Mouse (Mus musculus): ENCODE measurements around the gene Adgrv1. TPM values are rescaled to one million over a fixed set of nuclear protein-coding genes. Genes with fewer than 3 reads are reported as not detected.

Adgrv1 gene
- polyA plus RNA-seq, 1 experiment from 2014 or later, result 44.5 TPM

DNA sequence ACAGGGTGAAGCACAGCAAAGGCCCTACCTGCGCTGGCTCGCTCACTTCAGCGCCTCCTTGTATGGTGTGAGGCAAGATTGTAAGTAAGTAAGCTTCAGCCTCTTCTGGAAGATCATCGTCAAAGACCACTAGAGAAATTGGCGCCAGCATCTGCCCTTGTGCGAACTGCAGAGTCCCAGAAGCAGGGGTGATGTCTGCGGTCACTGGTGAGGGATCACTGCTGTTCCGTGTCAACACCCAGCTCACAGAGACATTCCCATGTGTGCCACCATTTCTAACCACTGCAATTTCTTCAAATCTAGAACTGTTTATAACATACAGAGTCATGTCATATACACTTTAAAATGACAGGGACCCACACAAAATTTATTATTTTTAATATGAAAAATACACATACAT, 54.3 kb downstream of the Adgrv1 start:
- 92% methylated on average over 8 of the region's 8 CpGs for WGBS
- ATAC-seq (ENCODE audit: low FRiP score), result no peak

DNA sequence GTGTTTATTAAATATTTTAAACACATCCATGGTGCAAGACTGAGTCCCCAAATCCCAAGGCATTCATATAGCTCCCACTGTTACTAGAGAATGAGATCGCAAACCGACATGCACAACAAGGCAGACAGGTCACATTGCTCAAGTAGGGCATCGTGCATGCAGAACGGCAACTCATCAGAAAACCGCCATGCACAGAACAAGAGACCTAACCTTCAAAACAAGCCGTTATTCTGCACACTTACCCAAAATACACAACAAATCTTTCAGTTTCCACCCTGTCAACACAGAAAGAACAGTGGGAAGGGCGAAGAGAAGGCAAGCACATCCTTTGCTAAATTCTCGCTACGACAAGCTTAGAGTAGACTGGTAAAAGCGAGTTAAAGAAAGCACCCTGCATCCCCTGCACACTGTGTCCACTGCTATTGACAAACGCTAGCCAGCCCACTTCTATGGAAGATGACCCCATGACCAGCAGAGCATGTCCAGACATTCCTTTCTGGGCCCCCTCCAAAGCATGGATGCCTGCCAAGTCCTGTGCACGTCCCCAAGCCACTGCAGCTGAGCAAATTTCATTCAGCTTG, 62.6 kb downstream of the Adgrv1 start:
- Histone ChIP-seq H3K27ac (peak overlapping the region; percentile 72), H3K4me2 (peak overlapping the region; percentile 38), H3K4me1 (peaks cover 10% of the 10 kb centered on the region), H3K9ac (no peak overlapping the region), H3K9me3 (no peaks in the 10 kb centered on the region), H3K27me3 (no peaks in the 10 kb centered on the region), H3K4me3 (replicated peaks) (0 out of 2 replicates have a peak overlapping the region, but pooled peaks have one; percentile 1), H3K36me3 (replicated peaks) (peaks cover 20% of the 10 kb centered on the region; the same call in 1 of the 2 replicates)
- ATAC-seq (ENCODE audit: low FRiP score), result peak; percentile 91
- 34% methylated on average over 12 of the region's 12 CpGs for WGBS

More for the DNA sequence above, 54.3 kb downstream of the Adgrv1 start:
- Histone ChIP-seq H3K27ac (no peak overlapping the region), H3K27me3 (no peaks in the 10 kb centered on the region), H3K4me2 (no peak overlapping the region), H3K9ac (no peak overlapping the region), H3K9me3 (no peaks in the 10 kb centered on the region), H3K4me3 (replicated peaks) (no peak overlapping the region), H3K36me3 (replicated peaks) (peaks cover 59% of the 10 kb centered on the region), H3K4me1 (no peaks in the 10 kb centered on the region)

DNA sequence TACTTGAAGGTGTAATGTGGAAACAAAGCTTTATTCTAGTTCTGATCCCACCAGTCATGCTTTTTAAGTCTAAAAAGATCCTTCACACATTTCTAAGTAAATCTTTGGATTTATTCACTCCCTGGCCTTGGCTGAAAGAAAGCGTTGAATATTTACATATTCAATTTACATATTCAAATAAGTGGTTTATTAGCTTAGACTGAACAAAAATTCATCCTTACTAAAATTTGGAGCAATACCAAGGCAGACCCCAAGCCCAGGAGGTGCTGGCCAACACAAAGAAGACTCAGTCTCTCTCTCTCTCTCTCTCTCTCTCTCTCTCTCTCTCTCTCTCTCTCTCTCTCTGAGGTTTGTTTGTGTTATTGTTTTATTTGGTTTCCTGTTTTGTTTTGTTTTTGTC, 82.9 kb downstream of the Adgrv1 start:
- Histone ChIP-seq H3K36me3 (replicated peaks) (peaks cover 5% of the 10 kb centered on the region), H3K4me2 (no peak overlapping the region), H3K9me3 (no peaks in the 10 kb centered on the region), H3K4me3 (replicated peaks) (no peak overlapping the region), H3K9ac (no peak overlapping the region), H3K27ac (no peak overlapping the region), H3K4me1 (no peaks in the 10 kb centered on the region), H3K27me3 (no peaks in the 10 kb centered on the region)
- ATAC-seq (ENCODE audit: low FRiP score), result no peak
- WGBS, result 78% methylated on average over 1 of the region's 1 CpGs

DNA sequence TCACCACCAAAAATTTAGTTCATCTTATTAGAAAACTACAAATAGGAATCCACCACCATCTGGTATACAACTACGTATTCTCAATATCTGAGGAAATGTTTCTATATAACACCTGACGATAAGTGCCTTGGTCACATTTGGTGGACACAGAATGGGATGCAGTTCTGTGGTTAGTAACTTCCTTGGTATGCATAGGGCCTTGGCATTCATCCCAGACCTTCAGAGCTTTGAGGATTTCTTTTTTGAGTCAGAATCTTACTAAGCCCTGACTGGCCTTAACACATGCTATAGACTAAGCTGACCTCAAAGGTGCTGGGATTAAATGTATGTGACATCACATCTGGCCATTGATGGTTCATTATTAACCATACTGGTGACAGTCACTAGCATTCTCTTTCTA, 98.0 kb downstream of the Adgrv1 start:
- no peak overlapping the region for H3K4me2 ChIP-seq
- H3K4me1 ChIP-seq, result no peaks in the 10 kb centered on the region
- no peaks in the 10 kb centered on the region for H3K27me3 ChIP-seq
- no peak overlapping the region for H3K9ac ChIP-seq
- no peaks in the 10 kb centered on the region for H3K9me3 ChIP-seq
- 94% methylated on average over 2 of the region's 2 CpGs for WGBS
- ATAC-seq (ENCODE audit: low FRiP score), result no peak
- no peak overlapping the region for H3K27ac ChIP-seq
- H3K36me3 ChIP-seq (replicated peaks), result peaks cover 23% of the 10 kb centered on the region
- H3K4me3 ChIP-seq (replicated peaks), result no peak overlapping the region

DNA sequence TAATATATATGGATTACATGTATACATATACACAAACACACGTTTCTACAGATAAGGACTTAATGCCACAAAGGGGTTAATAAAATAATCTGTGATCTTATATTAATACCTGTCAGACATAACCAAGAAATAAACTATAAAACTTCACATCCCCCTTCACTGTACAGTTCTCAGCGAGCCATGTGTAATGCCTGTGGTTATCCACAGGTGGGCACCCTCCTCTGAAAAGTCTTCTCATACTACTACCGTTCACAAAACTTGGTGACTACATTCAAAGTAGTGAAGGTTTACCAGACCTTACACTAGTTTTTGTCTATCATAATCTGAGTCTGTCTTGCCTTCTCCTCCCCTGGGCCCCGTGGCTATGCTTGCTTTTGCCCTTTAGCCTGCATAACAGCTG, 106.3 kb downstream of the Adgrv1 start:
- peaks cover 27% of the 10 kb centered on the region for H3K36me3 ChIP-seq (replicated peaks)
- H3K4me3 ChIP-seq (replicated peaks), result no peak overlapping the region
- no peak overlapping the region for H3K4me2 ChIP-seq
- H3K4me1 ChIP-seq, result no peaks in the 10 kb centered on the region
- 62% methylated on average over 4 of the region's 4 CpGs for WGBS
- H3K27me3 ChIP-seq, result no peaks in the 10 kb centered on the region
- 0 out of 2 replicates have a peak, but pooled peaks have one; percentile 73 for ATAC-seq (ENCODE audit: low FRiP score)
- H3K9ac ChIP-seq, result no peak overlapping the region
- no peak overlapping the region for H3K27ac ChIP-seq
- no peaks in the 10 kb centered on the region for H3K9me3 ChIP-seq

DNA sequence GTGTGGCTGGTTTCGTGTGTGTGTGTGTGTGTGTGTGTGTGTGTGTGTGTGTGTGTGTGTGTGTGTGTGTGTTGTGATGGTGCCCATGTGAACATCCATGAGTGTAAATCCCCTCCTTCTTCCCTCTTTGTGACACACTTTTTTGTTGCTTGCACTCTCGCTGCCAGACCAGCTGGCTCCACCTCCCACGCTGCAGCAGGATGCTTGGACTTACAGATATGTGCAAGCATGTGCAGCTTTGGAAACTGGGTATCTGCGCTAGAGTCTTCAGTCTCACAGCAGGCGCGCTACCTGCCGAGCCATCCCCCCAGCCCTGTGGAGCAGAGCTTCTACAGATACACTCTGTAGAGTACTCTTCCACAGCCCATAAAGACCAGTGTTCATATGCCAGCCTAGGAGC, 122.8 kb downstream of the Adgrv1 start:
- Histone ChIP-seq H3K9ac (no peak overlapping the region), H3K36me3 (replicated peaks) (peaks cover 19% of the 10 kb centered on the region), H3K4me2 (no peak overlapping the region), H3K9me3 (no peaks in the 10 kb centered on the region), H3K4me3 (replicated peaks) (no peak overlapping the region), H3K4me1 (no peaks in the 10 kb centered on the region), H3K27ac (no peak overlapping the region), H3K27me3 (no peaks in the 10 kb centered on the region)
- whole genome bisulfite sequencing, result 96% methylated on average over 5 of the region's 7 CpGs
- ATAC-seq (ENCODE audit: low FRiP score), result no peak

DNA sequence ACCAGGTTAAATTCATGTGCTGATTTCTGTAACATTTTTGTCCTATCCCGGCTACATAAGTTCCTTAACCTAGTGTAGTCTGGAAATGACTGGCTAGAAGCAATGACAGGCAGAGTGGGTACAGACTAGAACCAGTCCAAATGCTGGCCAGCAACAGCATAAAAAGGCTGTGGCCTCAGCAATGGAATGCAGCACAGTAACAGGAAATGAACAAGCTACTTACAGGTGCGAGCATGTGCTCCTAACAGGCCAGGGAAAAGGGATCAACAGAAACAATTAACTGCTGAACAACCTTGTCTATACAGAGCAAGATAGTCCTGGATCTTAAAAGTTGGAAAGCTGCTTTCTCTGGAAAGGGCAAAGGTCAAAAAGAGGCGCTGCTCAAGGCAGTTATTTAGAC, 135.9 kb downstream of the Adgrv1 start:
- WGBS, result 79% methylated on average over 3 of the region's 3 CpGs
- Histone ChIP-seq H3K27me3 (no peaks in the 10 kb centered on the region), H3K9me3 (no peaks in the 10 kb centered on the region), H3K4me2 (no peak overlapping the region), H3K4me3 (replicated peaks) (no peak overlapping the region), H3K9ac (no peak overlapping the region), H3K27ac (no peak overlapping the region), H3K36me3 (replicated peaks) (peaks cover 36% of the 10 kb centered on the region), H3K4me1 (no peaks in the 10 kb centered on the region)
- no peak for ATAC-seq (ENCODE audit: low FRiP score)

DNA sequence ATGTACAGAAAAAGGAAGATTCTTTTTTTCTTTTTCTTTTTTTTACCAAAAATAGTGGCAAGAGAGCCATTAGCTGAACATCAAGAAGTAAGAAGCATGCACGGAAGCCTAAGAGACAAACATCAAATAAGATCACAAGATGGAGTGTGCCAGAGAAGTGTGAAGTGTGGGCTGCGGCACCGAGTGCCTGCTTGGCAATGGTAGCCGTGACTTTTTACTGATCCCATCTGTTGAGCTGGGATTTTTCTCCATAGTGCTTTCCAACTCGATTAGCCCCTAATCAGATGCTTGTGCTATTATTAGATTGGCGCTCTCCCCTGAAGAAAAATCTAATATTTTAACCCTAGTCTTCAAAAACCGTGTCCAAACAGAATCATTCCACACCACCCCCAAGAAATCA, 141.0 kb downstream of the Adgrv1 start:
- H3K36me3 ChIP-seq (replicated peaks), result peaks cover 46% of the 10 kb centered on the region
- ATAC-seq (ENCODE audit: low FRiP score), result no peak
- H3K9ac ChIP-seq, result no peak overlapping the region
- 88% methylated on average over 7 of the region's 7 CpGs for WGBS
- H3K27ac ChIP-seq, result no peak overlapping the region
- no peak overlapping the region for H3K4me3 ChIP-seq (replicated peaks)
- H3K4me1 ChIP-seq, result no peaks in the 10 kb centered on the region
- H3K4me2 ChIP-seq, result no peak overlapping the region
- no peaks in the 10 kb centered on the region for H3K27me3 ChIP-seq
- no peaks in the 10 kb centered on the region for H3K9me3 ChIP-seq

DNA sequence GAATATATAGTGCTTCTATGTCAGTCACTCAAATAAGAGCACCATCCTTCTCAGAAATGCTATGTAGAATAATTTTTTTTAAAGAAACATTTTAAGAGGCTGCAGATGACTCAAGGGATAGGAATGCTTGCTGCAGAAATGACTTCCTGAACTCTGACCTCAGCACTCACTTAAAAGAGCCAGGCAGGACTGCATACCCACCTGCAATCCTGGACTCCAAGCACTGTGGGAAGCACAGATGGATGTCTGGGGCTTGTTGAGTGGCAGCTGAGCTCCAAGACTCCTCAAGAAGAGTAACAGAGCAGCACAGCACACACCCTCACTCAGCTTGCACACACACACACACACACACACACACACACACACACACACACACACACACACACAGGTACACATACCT, 146.0 kb downstream of the Adgrv1 start:
- Histone ChIP-seq H3K36me3 (replicated peaks) (peaks cover 32% of the 10 kb centered on the region), H3K27me3 (no peaks in the 10 kb centered on the region)
- no peak for ATAC-seq (ENCODE audit: low FRiP score)

DNA sequence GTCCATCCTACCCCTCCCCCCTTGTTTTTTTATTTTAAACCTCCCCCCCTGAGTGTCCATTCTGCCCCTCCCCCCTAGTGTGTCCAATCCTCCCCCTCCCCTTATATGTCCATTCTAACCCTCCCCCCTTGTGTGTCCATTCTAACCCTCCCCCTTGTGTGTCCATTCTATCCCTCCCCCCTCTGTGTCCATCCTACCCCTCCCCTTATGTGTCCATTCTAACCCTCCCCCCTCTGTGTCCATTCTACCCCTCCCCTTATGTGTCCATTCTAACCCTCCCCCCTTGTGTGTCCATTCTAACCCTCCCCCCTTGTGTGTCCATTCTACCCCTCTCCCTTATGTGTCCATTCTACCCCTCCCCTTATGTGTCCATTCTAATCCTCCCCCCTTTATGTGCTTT, 159.2 kb downstream of the Adgrv1 start:
- H3K27me3 ChIP-seq, result no peaks in the 10 kb centered on the region
- peaks cover 37% of the 10 kb centered on the region for H3K36me3 ChIP-seq (replicated peaks)
- no peak overlapping the region for H3K27ac ChIP-seq
- H3K4me1 ChIP-seq, result no peaks in the 10 kb centered on the region
- no peak overlapping the region for H3K4me2 ChIP-seq
- H3K4me3 ChIP-seq (replicated peaks), result no peak overlapping the region
- H3K9ac ChIP-seq, result no peak overlapping the region
- no peak for ATAC-seq (ENCODE audit: low FRiP score)
- no peaks in the 10 kb centered on the region for H3K9me3 ChIP-seq

More for the DNA sequence above, 146.0 kb downstream of the Adgrv1 start:
- no peak overlapping the region for H3K4me3 ChIP-seq (replicated peaks)
- H3K9ac ChIP-seq, result no peak overlapping the region
- peaks cover 7% of the 10 kb centered on the region; the same call in 1 of the 2 replicates for H3K4me1 ChIP-seq
- no peak overlapping the region for H3K27ac ChIP-seq
- H3K9me3 ChIP-seq, result no peaks in the 10 kb centered on the region
- no peak overlapping the region for H3K4me2 ChIP-seq

DNA sequence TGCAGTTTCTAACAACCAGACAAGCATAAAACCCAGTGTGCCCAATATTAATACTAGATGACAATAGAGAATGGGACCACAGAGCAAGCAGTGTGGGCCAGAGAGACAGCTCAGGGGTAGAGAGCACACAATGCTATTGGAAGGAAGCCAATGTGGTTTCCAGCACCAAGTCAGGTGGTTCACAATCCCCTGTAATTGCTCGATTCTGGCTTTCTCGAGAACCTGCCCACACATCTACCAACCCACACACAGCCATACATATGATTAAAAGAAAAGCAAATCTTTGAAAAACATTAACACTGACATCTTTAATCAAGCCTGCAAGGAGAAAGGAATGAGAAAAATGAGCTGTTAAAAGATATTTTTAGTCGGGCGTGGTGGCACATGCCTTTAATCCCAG, 166.3 kb downstream of the Adgrv1 start:
- 86% methylated on average over 4 of the region's 4 CpGs for WGBS
- H3K36me3 ChIP-seq (replicated peaks), result peaks cover 19% of the 10 kb centered on the region
- no peak for ATAC-seq (ENCODE audit: low FRiP score)

DNA sequence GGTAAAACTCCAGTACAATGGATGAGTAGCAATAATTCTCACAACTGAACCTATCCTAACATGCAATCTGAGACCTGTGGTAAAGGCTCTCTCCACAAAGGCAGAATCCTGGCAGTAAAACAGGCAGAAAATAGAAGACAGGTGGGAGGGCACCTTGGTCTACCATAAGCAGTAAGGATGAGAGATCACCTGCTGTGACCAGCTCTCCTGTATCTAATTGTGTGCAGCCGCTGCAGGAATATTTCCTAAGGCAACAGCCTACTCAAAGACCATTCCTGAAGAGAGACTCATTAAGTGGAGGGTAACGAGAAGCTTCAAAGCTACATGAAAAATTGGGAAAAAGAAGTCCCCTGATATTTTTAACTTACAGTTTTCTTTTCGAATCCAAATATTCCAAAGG, 167.2 kb downstream of the Adgrv1 start:
- Histone ChIP-seq H3K9ac (no peak overlapping the region), H3K4me3 (replicated peaks) (no peak overlapping the region), H3K36me3 (replicated peaks) (peaks cover 12% of the 10 kb centered on the region; the same call in 1 of the 2 replicates), H3K4me1 (no peaks in the 10 kb centered on the region), H3K4me2 (no peak overlapping the region), H3K9me3 (no peaks in the 10 kb centered on the region), H3K27me3 (no peaks in the 10 kb centered on the region), H3K27ac (no peak overlapping the region)
- WGBS, result 82% methylated on average over 3 of the region's 3 CpGs
- ATAC-seq (ENCODE audit: low FRiP score), result no peak

More for the DNA sequence above, 166.3 kb downstream of the Adgrv1 start:
- Histone ChIP-seq H3K27ac (no peak overlapping the region), H3K4me3 (replicated peaks) (no peak overlapping the region), H3K4me2 (no peak overlapping the region), H3K9me3 (no peaks in the 10 kb centered on the region), H3K27me3 (no peaks in the 10 kb centered on the region), H3K4me1 (no peaks in the 10 kb centered on the region), H3K9ac (no peak overlapping the region)

DNA sequence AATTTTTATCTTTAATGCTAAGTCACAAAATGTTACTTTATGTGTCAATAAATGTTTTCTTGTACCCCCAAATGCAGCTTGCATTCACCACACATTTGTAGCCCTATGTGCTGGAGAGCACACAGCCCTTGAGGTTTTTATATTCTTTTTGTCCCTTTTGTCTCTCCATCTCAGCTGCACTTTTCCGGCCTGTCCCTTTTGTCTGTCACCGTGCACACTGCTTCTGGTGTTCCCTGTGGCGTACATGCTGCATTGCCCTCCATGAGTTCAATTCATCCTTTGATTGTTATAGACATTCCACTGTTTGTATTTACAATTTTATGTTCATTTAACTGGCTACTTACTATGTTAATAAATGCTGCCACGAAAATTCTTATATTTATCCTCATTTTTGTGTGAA, 183.3 kb downstream of the Adgrv1 start:
- no peak overlapping the region for H3K4me3 ChIP-seq (replicated peaks)
- no peaks in the 10 kb centered on the region for H3K27me3 ChIP-seq
- H3K27ac ChIP-seq, result no peak overlapping the region
- H3K9ac ChIP-seq, result no peak overlapping the region
- ATAC-seq (ENCODE audit: low FRiP score), result 0 out of 2 replicates have a peak, but pooled peaks have one; percentile 61
- 36% methylated on average over 4 of the region's 4 CpGs for WGBS
- H3K9me3 ChIP-seq, result no peaks in the 10 kb centered on the region
- no peak overlapping the region for H3K4me2 ChIP-seq
- H3K36me3 ChIP-seq (replicated peaks), result peaks cover 10% of the 10 kb centered on the region
- H3K4me1 ChIP-seq, result no peaks in the 10 kb centered on the region
